Mouse (Mus musculus) ES-Bruce4 (cell line): ENCODE results near the gene Chst8. TPM values are rescaled to one million over a fixed set of nuclear protein-coding genes. Genes with fewer than 3 reads are reported as not detected.

Experiments
- H3K27ac ChIP-seq: 2 replicates; pipeline ENCODE4 v1.5.1; 2012; ENCODE audit warnings: low read length, inconsistent platforms; ENCODE audit not compliant: insufficient read depth
- H3K27me3 ChIP-seq: 2 replicates; pipeline ENCODE4 v1.6.1; 2012; ENCODE audit warnings: mild to moderate bottlenecking, low read length, inconsistent platforms; ENCODE audit not compliant: control insufficient read depth, poor library complexity, insufficient read depth, severe bottlenecking
- H3K36me3 ChIP-seq: 2 replicates; pipeline ENCODE4 v1.6.1; 2012; ENCODE audit warnings: inconsistent platforms, mild to moderate bottlenecking, low read length, moderate library complexity; ENCODE audit not compliant: control insufficient read depth, poor library complexity, insufficient read depth, severe bottlenecking
- H3K4me1 ChIP-seq: one replicate; pipeline ENCODE4 v1.8.1; 2011; ENCODE audit warnings: low read length; ENCODE audit not compliant: control insufficient read depth, insufficient read depth
- H3K4me3 ChIP-seq: 2 replicates; pipeline ENCODE4 v1.5.1; 2011; ENCODE audit warnings: low read depth, mild to moderate bottlenecking, low read length
- H3K9ac ChIP-seq: 2 replicates; pipeline ENCODE4 v1.6.1; 2012; ENCODE audit warnings: low read depth, mild to moderate bottlenecking, inconsistent platforms; ENCODE audit not compliant: poor library complexity, severe bottlenecking
- H3K9me3 ChIP-seq: replicated peaks from 2 replicates; pipeline ENCODE4 v1.6.1; 2012; ENCODE audit warnings: mild to moderate bottlenecking, low read length, inconsistent platforms; ENCODE audit not compliant: control insufficient read depth, poor library complexity, insufficient read depth, severe bottlenecking
- CTCF ChIP-seq: IDR thresholded peaks from one replicate; pipeline ENCODE4 v1.8.1; 2011; ENCODE audit warnings: low read depth, low read length
- EP300 ChIP-seq: IDR thresholded peaks from 2 replicates; pipeline ENCODE4 v1.6.1; 2011; ENCODE audit warnings: low read depth, low read length; ENCODE audit not compliant: insufficient read depth
- POLR2A ChIP-seq: IDR thresholded peaks from one replicate; pipeline ENCODE4 v1.8.1; 2011; ENCODE audit warnings: low read length; ENCODE audit not compliant: insufficient read depth
- polyA plus RNA-seq: library from polyadenylated mRNA; stranded (reverse); fragments of >200 nt; gene quantifications from 2 replicates; pipeline ENCODE4 v1.2.4, GENCODE M21; 2011; ENCODE audit warnings: low read depth; ENCODE audit not compliant: missing spikeins, insufficient read depth, insufficient read length

Gene Chst8
- polyA plus RNA-seq, 1 experiment, result 4.8 TPM

DNA sequence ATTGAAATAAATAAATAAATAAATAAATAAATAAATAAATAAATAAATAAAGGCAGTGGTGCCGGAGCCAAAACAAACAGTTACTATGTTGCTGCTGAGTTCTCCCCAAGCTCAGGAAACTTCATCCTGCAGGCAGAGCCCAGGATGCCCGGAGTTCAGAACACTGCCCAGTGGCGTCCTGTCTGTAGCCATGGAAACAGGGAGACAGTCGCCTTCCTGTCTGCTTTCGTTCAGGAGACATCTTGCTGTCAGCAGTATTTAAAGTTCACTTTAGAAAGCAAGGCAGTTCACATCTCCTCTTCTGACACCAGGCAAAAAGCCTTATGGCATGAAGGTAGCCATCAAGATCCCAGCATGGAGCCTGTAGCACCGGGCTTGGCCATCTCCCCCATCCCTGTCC lies 8.0 kb upstream of the Chst8 start:
- no peaks in the 10 kb centered on the region for H3K36me3 ChIP-seq
- H3K27me3 ChIP-seq, result no peaks in the 10 kb centered on the region
- H3K9me3 ChIP-seq, result no peaks in the 10 kb centered on the region
- H3K27ac ChIP-seq, result no peak overlapping the region
- no peaks in the 10 kb centered on the region for H3K4me1 ChIP-seq
- H3K9ac ChIP-seq, result no peak overlapping the region
- H3K4me3 ChIP-seq, result no peak overlapping the region
- TF ChIP-seq CTCF (no peak), EP300 (no peak), POLR2A (no peak)

DNA sequence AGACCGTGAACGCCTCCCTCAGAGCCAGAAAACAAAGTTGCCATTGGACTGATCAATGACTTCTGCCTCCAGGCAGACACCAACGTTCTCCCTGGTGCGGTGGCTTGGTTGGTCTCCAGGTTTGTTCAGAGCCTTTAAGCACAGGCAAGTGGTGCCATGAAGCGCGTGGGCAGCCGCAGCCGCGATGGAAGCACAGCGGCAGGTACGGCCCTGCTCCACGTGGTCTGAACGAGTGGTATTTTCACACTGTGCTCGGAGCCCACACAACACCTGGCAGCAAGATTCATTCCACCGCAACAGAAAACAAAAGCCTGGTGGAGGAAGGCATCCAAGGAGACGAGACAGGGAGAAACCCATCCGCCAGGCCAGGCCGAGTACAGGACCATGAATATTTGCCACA lies 7.3 kb upstream of the Chst8 start:
- Histone ChIP-seq H3K4me3 (peak overlapping the region; percentile 3; the same call in 1 of the 2 replicates), H3K4me1 (no peaks in the 10 kb centered on the region), H3K9ac (no peak overlapping the region)

GRCm38 (mm10) chr7:34818660-34819059 lies 6.1 kb upstream of the Chst8 start:
- Histone ChIP-seq H3K9me3 (no peaks in the 10 kb centered on the region), H3K4me3 (no peak overlapping the region), H3K27me3 (no peaks in the 10 kb centered on the region; the same call in 1 of the 2 replicates), H3K4me1 (no peaks in the 10 kb centered on the region), H3K27ac (no peak overlapping the region), H3K36me3 (no peaks in the 10 kb centered on the region), H3K9ac (no peak overlapping the region)
- TF ChIP-seq POLR2A (no peak), CTCF (no peak), EP300 (no peak)

More for the DNA sequence above, 7.3 kb upstream of the Chst8 start:
- no peaks in the 10 kb centered on the region for H3K9me3 ChIP-seq
- H3K36me3 ChIP-seq, result no peaks in the 10 kb centered on the region
- no peaks in the 10 kb centered on the region for H3K27me3 ChIP-seq
- TF ChIP-seq EP300 (no peak), CTCF (no peak), POLR2A (no peak)
- no peak overlapping the region for H3K27ac ChIP-seq

DNA sequence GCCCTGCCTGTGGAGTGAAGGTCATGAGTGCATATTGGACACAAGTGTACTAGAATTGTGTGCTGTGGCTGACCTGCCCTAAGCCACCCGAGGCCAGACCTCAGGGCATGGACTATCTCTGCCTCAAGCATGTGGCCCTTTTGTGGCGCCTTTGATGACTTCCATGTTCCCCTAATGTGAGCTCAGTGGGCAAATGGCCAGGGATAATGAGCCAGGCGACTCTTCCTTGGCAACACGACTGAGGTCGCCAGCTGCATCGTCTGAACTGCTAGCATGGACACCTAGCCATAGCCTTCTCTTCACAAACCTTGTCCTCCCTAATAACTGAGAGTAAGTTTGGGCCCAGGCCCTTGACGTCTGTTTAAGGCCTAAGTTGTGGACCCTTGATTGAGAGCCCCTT lies 4.5 kb upstream of the Chst8 start:
- no peaks in the 10 kb centered on the region for H3K36me3 ChIP-seq
- no peaks in the 10 kb centered on the region for H3K4me1 ChIP-seq
- TF ChIP-seq EP300 (no peak), POLR2A (no peak), CTCF (no peak)
- H3K27me3 ChIP-seq, result no peaks in the 10 kb centered on the region; the same call in 1 of the 2 replicates
- no peaks in the 10 kb centered on the region for H3K9me3 ChIP-seq
- H3K27ac ChIP-seq, result no peak overlapping the region
- H3K4me3 ChIP-seq, result no peak overlapping the region
- H3K9ac ChIP-seq, result no peak overlapping the region

DNA sequence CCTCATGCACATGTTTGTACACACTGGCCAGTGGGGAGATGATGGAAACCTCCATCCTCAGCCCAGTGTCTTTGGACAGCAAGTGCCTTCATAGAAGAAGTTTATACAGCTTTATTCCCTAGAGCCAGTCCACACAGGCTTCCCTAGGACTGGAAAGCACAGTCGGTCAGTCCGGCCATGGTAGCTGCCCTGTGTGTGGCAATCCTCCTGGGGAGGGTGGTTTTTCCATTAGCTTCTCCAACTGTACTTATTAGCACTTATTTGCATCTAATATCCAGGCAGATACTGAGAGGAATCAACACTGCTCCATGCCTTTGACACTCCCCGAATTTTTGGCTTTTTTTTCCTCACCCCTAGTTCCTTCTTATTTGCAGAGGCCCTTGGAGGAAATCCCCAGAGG lies 2.3 kb upstream of the Chst8 start:
- no peaks in the 10 kb centered on the region for H3K4me1 ChIP-seq
- TF ChIP-seq EP300 (no peak), POLR2A (no peak), CTCF (no peak)
- no peaks in the 10 kb centered on the region for H3K9me3 ChIP-seq
- no peak overlapping the region for H3K27ac ChIP-seq
- H3K27me3 ChIP-seq, result no peaks in the 10 kb centered on the region; the same call in none of the 2 replicates
- no peak overlapping the region for H3K4me3 ChIP-seq
- no peaks in the 10 kb centered on the region for H3K36me3 ChIP-seq
- H3K9ac ChIP-seq, result no peak overlapping the region

DNA sequence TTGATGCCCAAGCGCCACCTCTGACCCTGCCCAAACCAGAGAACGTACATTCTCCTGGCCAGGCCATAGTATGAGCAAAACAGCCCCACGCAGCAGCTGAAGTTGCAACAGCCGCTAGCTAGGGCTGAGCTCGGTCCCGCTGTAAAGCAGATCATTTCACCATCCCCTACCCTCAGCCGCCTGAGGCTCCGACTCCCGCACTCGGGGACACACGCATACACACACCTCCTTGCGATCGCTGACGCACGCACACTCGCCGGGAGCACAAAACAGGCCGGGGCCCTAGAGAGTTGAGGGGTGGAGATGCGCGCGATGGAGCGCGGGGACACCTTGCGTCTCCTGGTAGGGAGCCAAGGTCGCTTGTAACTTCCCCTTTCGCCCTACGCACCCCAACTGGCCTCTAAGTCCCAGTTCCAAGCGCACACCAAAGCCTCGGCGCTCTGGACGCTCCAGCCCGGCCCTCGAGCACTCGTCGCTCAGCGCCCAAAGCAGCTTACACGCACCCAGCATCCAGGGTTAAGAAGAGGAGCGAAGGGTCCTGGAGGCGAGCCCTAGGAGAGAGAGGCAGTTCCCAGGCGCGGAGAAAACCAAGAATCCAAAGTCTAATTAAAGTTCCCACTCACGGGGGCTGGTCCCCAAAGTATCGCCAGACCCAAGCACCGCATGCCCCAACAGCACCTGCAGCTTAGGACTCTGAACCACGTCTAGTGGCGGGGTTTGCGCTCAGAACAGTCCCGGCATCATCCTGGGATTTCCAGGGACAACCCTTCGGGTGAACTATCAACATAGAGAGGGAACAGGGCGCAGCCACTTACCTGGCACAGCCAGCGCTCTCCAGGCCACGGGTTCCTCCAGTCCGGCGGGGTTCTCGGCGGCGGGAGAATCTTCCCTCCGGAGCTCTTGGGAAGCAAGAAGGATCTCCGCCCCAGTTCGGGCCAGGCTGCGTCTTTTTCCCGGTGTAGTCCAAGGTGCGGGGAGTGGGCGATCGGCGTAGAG lies 682 bp downstream of the Chst8 start:
- H3K9ac ChIP-seq, result peak overlapping the region; percentile 53
- no peaks in the 10 kb centered on the region; the same call in none of the 2 replicates for H3K27me3 ChIP-seq
- TF ChIP-seq EP300, result no peak
- TF ChIP-seq CTCF, result no peak
- no peak for TF ChIP-seq POLR2A
- H3K4me3 ChIP-seq, result peak overlapping the region; percentile 71
- no peak overlapping the region for H3K27ac ChIP-seq
- no peaks in the 10 kb centered on the region for H3K4me1 ChIP-seq
- H3K36me3 ChIP-seq, result no peaks in the 10 kb centered on the region
- no peaks in the 10 kb centered on the region for H3K9me3 ChIP-seq
